ENCODE assay signal across 20 mouse cellular contexts in genomic region chr5:30240552-30240951, GRCm38 (mm10). TPM values are rescaled to one million over a fixed set of nuclear protein-coding genes. Genes with fewer than 3 reads are reported as not detected.
DNase-seq lines count a peak whose midpoint lies in the region; TF ChIP-seq lines count a peak whose summit lies in the region.
"Had no signal": no experiment of that assay in that cellular context is flagged by ENCODE, and none has a peak within 500 bp of the region (broad histone marks: within the 10 kb centered on the region; RNA-seq: fewer than 3 reads in every experiment).

No protein-coding gene starts in this region.

- no peak for TF ChIP-seq CTCF in embryonic fibroblast, embryonic 13.5 days (IDR thresholded peaks at IDR 0.05; ENCODE audit: borderline replicate concordance, insufficient read depth, low read length)

- no peaks in the 10 kb centered on the region for H3K36me3 ChIP-seq in megakaryocyte, embryonic 14.5 days (replicated peaks; ENCODE audit: low read length)
- H3K36me3 ChIP-seq: neural tube, embryonic 15.5 days had no signal

- no peaks in the 10 kb centered on the region for H3K27me3 ChIP-seq in megakaryocyte, embryonic 14.5 days (replicated peaks)
- H3K27me3 ChIP-seq: heart, embryonic 12.5 days; neural tube, embryonic 15.5 days had no signal

- no peak overlapping the region for H3K4me3 ChIP-seq in embryonic fibroblast, embryonic 13.5 days (ENCODE audit: insufficient read depth, low read length)
- peak overlapping the region; percentile 30 for H3K4me3 ChIP-seq in megakaryocyte, embryonic 14.5 days (replicated peaks)
- H3K4me3 ChIP-seq: heart, embryonic 12.5 days; neural tube, embryonic 15.5 days had no signal

- DNase-seq in 416B (ENCODE audit: low read depth): peak; percentile 75
- peak; percentile 61 for DNase-seq in CD4-positive, CD25-positive, alpha-beta regulatory T cell, adult 2 months (ENCODE audit: low read depth, low spot score)
- no peak for DNase-seq in spleen, postnatal 4 days (ENCODE audit: low spot score in 2 of 2)
- no peak for DNase-seq in thymus, postnatal 0 days (ENCODE audit: low spot score)
- DNase-seq in ovary, postnatal 10 days (ENCODE audit: low spot score): no peak
- DNase-seq in kidney, adult 9 months: no peak
- DNase-seq: adrenal gland, postnatal 14 days; cerebellum, postnatal 10 days; gastrocnemius, postnatal 14 days; heart, postnatal 4 days; kidney, postnatal 10 days; layer of hippocampus, adult 9-11 months; retina, postnatal 1 day; spleen, adult 18-20 months; thymus, postnatal 36 days had no signal

- TF ChIP-seq POLR2A in embryonic fibroblast, embryonic 13.5 days (IDR thresholded peaks at IDR 0.05; ENCODE audit: low read depth, low read length): no peak

- H3K27ac ChIP-seq in embryonic fibroblast, embryonic 13.5 days (ENCODE audit: insufficient read depth, low read length): peak overlapping the region; percentile 77
- H3K27ac ChIP-seq: neural tube, embryonic 15.5 days had no signal

- no peaks in the 10 kb centered on the region for H3K9me3 ChIP-seq in megakaryocyte, embryonic 14.5 days
- H3K9me3 ChIP-seq: heart, embryonic 12.5 days; neural tube, embryonic 15.5 days had no signal

- peaks cover 16% of the 10 kb centered on the region for H3K4me1 ChIP-seq in embryonic fibroblast, embryonic 13.5 days (ENCODE audit: control insufficient read depth, insufficient read depth, low read length)
- H3K4me1 ChIP-seq in megakaryocyte, embryonic 14.5 days: peaks cover 87% of the 10 kb centered on the region

RNA-seq across cellular contexts. Expression of gene Selenoi, which starts 8.2 kb away (rescaled TPM):
- 62.4 and 65.2 TPM in 2 replicates for polyA plus RNA-seq in embryonic fibroblast, embryonic 13.5 days (2011; ENCODE audit: insufficient read length, low read depth, missing spikeins)
- 0.96 TPM in 1 of 2 replicates, not detected in the other for polyA plus RNA-seq in megakaryocyte, embryonic 14.5 days (2012; ENCODE audit: insufficient read depth, low replicate concordance)
- polyA plus RNA-seq in thymus, postnatal 0 days (2015; fragmentation: Nextera tagmentation; extraction: Ambion mirVana): 12.7 and 13.3 TPM in 2 replicates

RNA-seq across cellular contexts. Expression of gene Adgrf3, which starts 35.0 kb away (rescaled TPM):
- not detected in 2 replicates for polyA plus RNA-seq in embryonic fibroblast, embryonic 13.5 days (2011; ENCODE audit: insufficient read length, low read depth, missing spikeins)
- not detected in 2 replicates for polyA plus RNA-seq in megakaryocyte, embryonic 14.5 days (2012; ENCODE audit: insufficient read depth, low replicate concordance)
- polyA plus RNA-seq in thymus, postnatal 0 days (2015; fragmentation: Nextera tagmentation; extraction: Ambion mirVana): 0.10 and 0.29 TPM in 2 replicates
- polyA plus RNA-seq: liver, adult 2 months; neural tube, embryonic 15.5 days had no signal

RNA-seq across cellular contexts. Expression of gene Drc1, which starts 40.6 kb away (rescaled TPM):
- not detected in 2 replicates for polyA plus RNA-seq in embryonic fibroblast, embryonic 13.5 days (2011; ENCODE audit: insufficient read length, low read depth, missing spikeins)
- polyA plus RNA-seq in megakaryocyte, embryonic 14.5 days (2012; ENCODE audit: insufficient read depth, low replicate concordance): not detected in 2 replicates
- polyA plus RNA-seq in thymus, postnatal 0 days (2015; fragmentation: Nextera tagmentation; extraction: Ambion mirVana): 10.5 and 10.8 TPM in 2 replicates

Comparison
In these comparisons a context has a peak if more than half of its experiments do, and no peak if none do; other contexts are left out.
1. DNase-seq: peak in 416B (single experiment) and CD4-positive, CD25-positive, alpha-beta regulatory T cell, adult 2 months (single experiment); none in spleen, postnatal 4 days (0 of 2), thymus, postnatal 0 days (single experiment), ovary, postnatal 10 days (single experiment) and kidney, adult 9 months (single experiment).